Mouse (Mus musculus) adrenal gland, adult (tissue): ENCODE results near the gene Wscd1.
"Not testable (repeated sequence)": the region's sequence is repeated elsewhere in the genome, so short reads cannot be mapped to it uniquely, and the experiment has no call there.

Experiments
- DNase-seq, 2 experiments: peaks; one replicate each; pipeline ENCODE4 v3.0.0; 2022 to 2023; ENCODE audit warnings: low spot score in 1 of 2; ENCODE audit not compliant: inconsistent age in 2 of 2

Gene Wscd1

DNA sequence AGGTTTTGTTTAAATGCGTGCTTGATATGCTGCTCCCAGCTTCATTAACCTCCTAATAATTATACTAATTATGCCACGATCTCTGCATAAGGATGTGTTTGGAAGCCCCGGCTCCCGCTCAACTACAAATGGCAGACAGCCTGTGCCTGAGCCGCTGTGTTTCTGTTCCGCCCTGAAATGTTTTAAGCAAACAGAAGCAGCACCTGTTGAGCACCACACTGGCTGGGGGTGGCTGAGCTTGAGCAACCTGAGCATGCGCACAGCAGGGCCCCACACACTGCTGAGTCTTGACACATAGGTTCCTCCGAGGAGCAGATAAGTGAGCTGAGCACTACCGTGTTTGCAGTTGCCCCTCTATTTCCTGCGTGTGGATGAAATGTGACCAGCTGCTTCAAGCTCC, 71.1 kb downstream of the Wscd1 start:
- DNase-seq, result no peak

DNA sequence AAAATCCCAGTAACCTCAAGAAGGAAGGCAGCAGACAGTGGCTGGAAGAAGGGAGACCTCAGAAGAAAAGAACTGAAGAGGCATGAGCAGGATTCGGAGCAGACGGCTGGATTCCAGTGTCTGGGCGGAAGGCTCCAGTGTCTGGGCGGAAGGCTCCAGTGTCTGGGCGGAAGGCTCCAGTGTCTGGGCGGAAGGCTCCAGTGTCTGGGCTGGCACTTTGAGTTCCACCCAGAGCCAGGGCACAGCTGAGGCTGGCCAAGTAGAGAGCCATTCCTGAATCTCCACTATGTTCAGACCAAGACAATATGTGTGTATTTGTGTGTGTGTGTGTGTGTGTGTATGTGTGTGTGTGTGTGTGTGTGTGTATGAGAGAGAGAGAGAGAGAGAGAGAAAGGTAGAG, 71.8 kb downstream of the Wscd1 start:
- not testable (repeated sequence) for DNase-seq

GRCm38 (mm10) chr11:71822031-71822430, 72.3 kb downstream of the Wscd1 start:
- DNase-seq, result no peak

GRCm38 (mm10) chr11:71824971-71825370, 75.3 kb downstream of the Wscd1 start:
- DNase-seq, result no peak
